Mouse (Mus musculus): ENCODE results near the gene Mark1. TPM values are rescaled to one million over a fixed set of nuclear protein-coding genes. Genes with fewer than 3 reads are reported as not detected.

Gene Mark1
- polyA plus RNA-seq, 1 experiment from 2014 or later: 4.0 TPM

DNA sequence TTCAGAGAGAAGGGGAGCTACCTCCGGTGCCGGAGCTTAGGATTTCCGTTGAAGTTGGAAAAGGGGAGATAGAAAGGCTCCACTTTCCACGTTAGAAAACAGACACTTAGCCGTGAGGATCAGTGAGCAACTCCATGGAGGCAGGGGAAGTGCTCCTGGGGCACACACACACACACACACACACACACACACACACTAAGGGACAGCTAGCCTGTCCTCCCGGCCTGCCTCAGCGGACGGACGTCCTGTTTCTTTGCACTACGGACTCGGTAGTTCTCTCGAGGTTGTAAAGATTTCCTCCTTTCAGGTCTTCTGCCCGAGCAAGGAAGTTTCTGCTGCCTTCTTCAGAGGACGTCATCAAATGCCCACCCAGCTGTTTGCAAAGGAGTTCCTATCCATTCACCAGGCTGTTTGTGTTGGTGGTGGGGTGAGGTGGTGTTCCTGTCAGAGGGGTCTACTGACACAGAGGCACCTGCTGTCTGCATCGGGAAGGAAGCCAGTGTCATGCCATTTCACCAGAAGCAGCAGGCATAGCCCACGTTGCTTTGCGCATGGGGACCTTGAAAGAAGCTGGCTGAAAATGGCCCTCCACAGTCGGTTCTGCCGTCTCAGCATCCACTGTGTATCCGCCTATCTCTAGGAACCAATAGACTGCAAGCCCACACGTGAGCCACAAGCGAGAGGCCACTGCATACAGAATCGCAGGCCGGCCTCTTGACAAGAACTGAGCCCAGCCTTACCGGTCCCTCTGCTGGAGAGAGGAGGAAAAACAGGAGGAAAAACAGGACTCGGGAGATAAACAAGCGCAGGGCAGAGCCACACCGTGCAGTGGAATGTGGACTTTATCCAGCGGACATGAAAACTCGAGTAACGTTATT lies 147.4 kb downstream of the Mark1 start:
- Histone ChIP-seq H3K4me1 (ENCODE audit: control insufficient read depth, insufficient read depth, low read length) (peaks cover 5% of the 10 kb centered on the region), H3K4me2 (ENCODE audit: low read depth, low read length) (peak overlapping the region; percentile 38), H3K27me3 (replicated peaks; ENCODE audit: control insufficient read depth, insufficient read depth, low read length) (peaks cover 6% of the 10 kb centered on the region; the same call in 1 of the 2 replicates), H3K9ac (ENCODE audit: low read depth, low read length) (peak overlapping the region; percentile 38; the same call in 1 of the 2 replicates), H3K9me3 (ENCODE audit: control insufficient read depth, low read length) (no peaks in the 10 kb centered on the region), H3K27ac (replicated peaks; ENCODE audit: low read depth, low read length) (no peak overlapping the region), H3K36me3 (ENCODE audit: control insufficient read depth, insufficient read depth, low read length) (no peaks in the 10 kb centered on the region), H3K4me3 (ENCODE audit: low read depth, low read length) (no peak overlapping the region)
- peak; percentile 87 for ATAC-seq (ENCODE audit: low read depth)
- peak; percentile 90 for DNase-seq (ENCODE audit: low spot score)
- 24% methylated on average over 31 of the region's 31 CpGs for WGBS

DNA sequence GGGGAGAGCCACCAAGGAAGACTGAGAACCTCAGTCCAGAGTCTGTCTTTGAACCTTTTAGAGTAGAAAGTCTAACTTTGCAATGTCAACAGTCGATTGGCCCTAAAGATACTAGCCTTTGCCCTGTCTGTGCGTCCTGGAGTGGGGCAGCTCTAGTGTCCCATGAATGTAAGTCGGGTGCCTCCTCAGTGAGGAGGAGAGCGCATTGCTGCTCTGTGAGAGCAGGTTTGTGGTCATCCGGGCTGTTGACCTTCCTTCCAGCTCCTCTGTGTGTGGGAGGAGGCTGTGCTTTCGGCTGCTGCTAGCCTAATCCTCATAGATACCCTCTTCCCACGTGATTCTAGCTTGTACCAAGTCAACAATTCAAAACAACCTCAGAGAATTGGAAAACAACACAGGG lies 148.2 kb downstream of the Mark1 start:
- H3K4me3 ChIP-seq (ENCODE audit: low read depth, low read length): no peak overlapping the region
- H3K36me3 ChIP-seq (ENCODE audit: control insufficient read depth, insufficient read depth, low read length): no peaks in the 10 kb centered on the region
- H3K4me1 ChIP-seq (ENCODE audit: control insufficient read depth, insufficient read depth, low read length): peaks cover 5% of the 10 kb centered on the region
- no peak overlapping the region for H3K27ac ChIP-seq (replicated peaks; ENCODE audit: low read depth, low read length)
- no peak overlapping the region for H3K4me2 ChIP-seq (ENCODE audit: low read depth, low read length)
- DNase-seq (ENCODE audit: low spot score) (no peak), ATAC-seq (ENCODE audit: low read depth) (no peak)
- H3K9me3 ChIP-seq (ENCODE audit: control insufficient read depth, low read length): no peaks in the 10 kb centered on the region
- WGBS: 41% methylated on average over 7 of the region's 7 CpGs
- no peak overlapping the region for H3K9ac ChIP-seq (ENCODE audit: low read depth, low read length)
- peaks cover 6% of the 10 kb centered on the region; the same call in 1 of the 2 replicates for H3K27me3 ChIP-seq (replicated peaks; ENCODE audit: control insufficient read depth, insufficient read depth, low read length)

DNA sequence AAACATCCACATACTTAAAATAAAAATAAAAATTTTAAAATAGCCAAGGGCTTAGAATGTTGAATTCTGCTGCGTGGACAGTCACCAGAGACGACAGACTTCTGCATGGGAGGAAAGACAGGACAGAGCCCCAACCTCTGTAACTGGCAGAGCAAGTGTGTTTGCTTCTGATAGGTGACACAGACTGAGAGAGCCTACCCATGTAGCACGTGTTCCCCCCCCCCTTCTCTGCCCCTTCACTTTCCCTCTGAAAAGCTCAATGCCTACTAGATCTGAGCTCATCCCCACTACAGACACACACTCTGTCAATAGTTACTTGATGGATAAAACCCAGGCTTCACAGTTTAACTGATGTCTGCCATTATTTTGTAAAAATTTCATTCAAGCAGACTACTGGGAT lies 152.4 kb downstream of the Mark1 start:
- no peak overlapping the region for H3K9ac ChIP-seq (ENCODE audit: low read depth, low read length)
- no peak overlapping the region for H3K4me3 ChIP-seq (ENCODE audit: low read depth, low read length)
- ATAC-seq (ENCODE audit: low read depth): no peak
- WGBS: 50% methylated on average over 3 of the region's 3 CpGs
- no peak overlapping the region for H3K4me2 ChIP-seq (ENCODE audit: low read depth, low read length)
- H3K27me3 ChIP-seq (replicated peaks; ENCODE audit: control insufficient read depth, insufficient read depth, low read length): peaks cover 6% of the 10 kb centered on the region; the same call in 1 of the 2 replicates
- no peak for DNase-seq (ENCODE audit: low spot score)
- peaks cover 10% of the 10 kb centered on the region; the same call in 1 of the 2 replicates for H3K4me1 ChIP-seq (ENCODE audit: control insufficient read depth, insufficient read depth, low read length)
- no peaks in the 10 kb centered on the region for H3K36me3 ChIP-seq (ENCODE audit: control insufficient read depth, insufficient read depth, low read length)
- H3K9me3 ChIP-seq (ENCODE audit: control insufficient read depth, low read length): no peaks in the 10 kb centered on the region
- no peak overlapping the region for H3K27ac ChIP-seq (replicated peaks; ENCODE audit: low read depth, low read length)

Other genes starting within 250 kb of the Mark1 start
- 0.08 and 0.24 TPM in 2 replicates for gene Marc1, start 188.3 kb downstream of the Mark1 start, polyA plus RNA-seq (2014; fragmentation: Nextera tagmentation; extraction: Ambion mirVana)
- 212 and 218 TPM in 2 replicates for gene Marc2, start 153.1 kb downstream of the Mark1 start, polyA plus RNA-seq (2014; fragmentation: Nextera tagmentation; extraction: Ambion mirVana)
- 2.3 and 2.7 TPM in 2 replicates for gene C130074G19Rik, start 116.4 kb downstream of the Mark1 start, polyA plus RNA-seq (2014; fragmentation: Nextera tagmentation; extraction: Ambion mirVana)
- 23.9 and 24.2 TPM in 2 replicates for gene Rab3gap2, start 204.5 kb upstream of the Mark1 start, polyA plus RNA-seq (2014; fragmentation: Nextera tagmentation; extraction: Ambion mirVana)

Data from embryonic facial prominence, embryonic 14.5 days (tissue).